14 mouse cellular contexts compared by ENCODE assay signal in the genomic region with DNA sequence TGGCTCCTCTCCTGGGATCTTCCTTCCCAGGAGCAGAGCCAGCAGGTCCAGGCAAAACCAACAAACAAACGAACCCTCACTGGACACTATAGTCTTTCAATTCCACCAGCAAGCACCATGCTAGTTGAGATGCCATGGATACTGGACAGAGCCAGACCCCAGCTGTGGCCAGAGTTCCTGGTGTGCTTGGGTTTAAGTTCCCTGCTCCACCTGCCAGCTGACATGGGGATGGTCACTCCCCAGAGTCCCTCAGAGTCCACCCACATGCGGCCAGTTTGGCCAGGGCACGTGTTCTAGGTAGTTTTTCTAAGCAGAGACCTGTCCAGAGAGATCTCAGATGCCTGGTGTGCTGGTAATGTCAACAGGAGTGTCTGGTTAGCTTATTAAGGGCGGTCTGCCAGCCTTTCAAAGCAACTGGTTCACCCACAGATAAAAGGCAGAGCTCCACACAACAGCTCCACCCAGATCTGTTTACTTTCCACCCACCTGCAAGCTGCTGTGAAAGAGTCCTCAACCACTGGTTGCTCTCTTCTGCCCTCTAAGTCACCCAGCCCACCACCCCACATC. TPM values are rescaled to one million over a fixed set of nuclear protein-coding genes. Genes with fewer than 3 reads are reported as not detected.
DNase-seq lines count a peak whose midpoint lies in the region; ATAC-seq and TF ChIP-seq lines count a peak whose summit lies in the region.
"Had no signal": no experiment of that assay in that cellular context is flagged by ENCODE, and none has a peak within 500 bp of the region (broad histone marks: within the 10 kb centered on the region; RNA-seq: fewer than 3 reads in every experiment).

No protein-coding gene starts in this region.

- DNase-seq in heart, adult 2 months, result no peak
- DNase-seq in heart, postnatal 36 days, result no peak
- DNase-seq in midbrain, embryonic 10.5 days (ENCODE audit: low spot score), result no peak
- peak; percentile 62 for DNase-seq in stomach, postnatal 0 days (ENCODE audit: low spot score)
- DNase-seq in right cerebral cortex, postnatal 36 days (ENCODE audit: low spot score in 2 of 2), result no peak
- DNase-seq in left cerebral cortex, adult 8-10 months (ENCODE audit: low spot score in 2 of 2), result no peak
- DNase-seq: adrenal gland, postnatal 36 days; B cell, adult 2 months; cerebellum, adult 11-12 months; kidney, adult 9 months; lung, postnatal 14 days had no signal

- intact Hi-C loops in heart, adult 2 months (cut with DNase I), result loop anchor here (2.0 kb wide), 1 partner anchor 41 kb away; no protein-coding TSS in a partner anchor
- intact Hi-C loops in heart, postnatal 36 days (cut with DNase I), result no loop called here

- H3K9ac ChIP-seq in heart, adult 2 months (ENCODE audit: low read depth, low read length), result no peak overlapping the region
- H3K9ac ChIP-seq in midbrain, embryonic 13.5 days (replicated peaks), result no peak overlapping the region
- H3K9ac ChIP-seq in liver, embryonic 12.5 days, result no peak overlapping the region
- no peak overlapping the region for H3K9ac ChIP-seq in stomach, postnatal 0 days (ENCODE audit: low read length)
- H3K9ac ChIP-seq: forebrain, embryonic 13.5 days had no signal

- no peak for TF ChIP-seq CTCF in heart, adult 2 months (IDR thresholded peaks at IDR 0.05)
- no peak for TF ChIP-seq CTCF in stomach, postnatal 0 days (IDR thresholded peaks at IDR 0.05; ENCODE audit: low read depth)

- no peaks in the 10 kb centered on the region for H3K27me3 ChIP-seq in heart, adult 2 months (ENCODE audit: control insufficient read depth, insufficient read depth, low read length)
- no peaks in the 10 kb centered on the region for H3K27me3 ChIP-seq in midbrain, embryonic 10.5 days (ENCODE audit: low read depth, poor library complexity, severe bottlenecking)
- no peaks in the 10 kb centered on the region for H3K27me3 ChIP-seq in midbrain, embryonic 13.5 days
- no peaks in the 10 kb centered on the region for H3K27me3 ChIP-seq in liver, embryonic 12.5 days (replicated peaks)
- H3K27me3 ChIP-seq in stomach, postnatal 0 days (ENCODE audit: control insufficient read depth, insufficient read depth, low read length), result no peaks in the 10 kb centered on the region
- H3K27me3 ChIP-seq: forebrain, embryonic 13.5 days had no signal

- no peak for ATAC-seq in midbrain, embryonic 13.5 days
- ATAC-seq in liver, embryonic 12.5 days, result peak; percentile 34; the same call in 1 of the 2 replicates
- peak; percentile 57 for ATAC-seq in stomach, postnatal 0 days (ENCODE audit: low FRiP score, low TSS enrichment)
- ATAC-seq: forebrain, embryonic 13.5 days had no signal

- WGBS in heart, adult 2 months, result 54% methylated on average over 4 of the region's 4 CpGs
- 80% methylated on average over 4 of the region's 4 CpGs for WGBS in midbrain, embryonic 10.5 days
- WGBS in midbrain, embryonic 13.5 days, result 87% methylated on average over 4 of the region's 4 CpGs
- 58% methylated on average over 4 of the region's 4 CpGs for WGBS in liver, embryonic 12.5 days (ENCODE audit: insufficient replicate concordance)
- WGBS in stomach, postnatal 0 days, result 46% methylated on average over 4 of the region's 4 CpGs

- no peak overlapping the region for H3K4me2 ChIP-seq in midbrain, embryonic 13.5 days (replicated peaks)
- H3K4me2 ChIP-seq in liver, embryonic 12.5 days, result 0 out of 2 replicates have a peak overlapping the region, but pooled peaks have one; percentile 9
- no peak overlapping the region for H3K4me2 ChIP-seq in stomach, postnatal 0 days (replicated peaks; ENCODE audit: low read depth)
- H3K4me2 ChIP-seq: forebrain, embryonic 13.5 days had no signal

- no peaks in the 10 kb centered on the region for H3K9me3 ChIP-seq in midbrain, embryonic 10.5 days (replicated peaks)
- H3K9me3 ChIP-seq in midbrain, embryonic 13.5 days, result no peaks in the 10 kb centered on the region
- H3K9me3 ChIP-seq in liver, embryonic 12.5 days (replicated peaks), result no peaks in the 10 kb centered on the region
- H3K9me3 ChIP-seq in stomach, postnatal 0 days (ENCODE audit: control insufficient read depth, low read length), result no peaks in the 10 kb centered on the region
- H3K9me3 ChIP-seq: forebrain, embryonic 13.5 days had no signal

- H3K4me3 ChIP-seq in heart, adult 2 months, result no peak overlapping the region
- no peak overlapping the region for H3K4me3 ChIP-seq in midbrain, embryonic 10.5 days
- H3K4me3 ChIP-seq in midbrain, embryonic 13.5 days (replicated peaks), result no peak overlapping the region
- no peak overlapping the region for H3K4me3 ChIP-seq in liver, embryonic 12.5 days
- no peak overlapping the region for H3K4me3 ChIP-seq in stomach, postnatal 0 days (ENCODE audit: low read depth, low read length)
- H3K4me3 ChIP-seq: forebrain, embryonic 13.5 days had no signal

- peaks cover 1% of the 10 kb centered on the region for H3K79me2 ChIP-seq in heart, adult 2 months (replicated peaks; ENCODE audit: control insufficient read depth, insufficient read depth, low read length)

- no peaks in the 10 kb centered on the region; the same call in 1 of the 2 replicates for H3K36me3 ChIP-seq in heart, adult 2 months (ENCODE audit: control insufficient read depth, insufficient read depth, low read length)
- H3K36me3 ChIP-seq in midbrain, embryonic 10.5 days, result no peaks in the 10 kb centered on the region
- no peaks in the 10 kb centered on the region for H3K36me3 ChIP-seq in midbrain, embryonic 13.5 days
- H3K36me3 ChIP-seq in liver, embryonic 12.5 days, result no peaks in the 10 kb centered on the region
- no peaks in the 10 kb centered on the region for H3K36me3 ChIP-seq in stomach, postnatal 0 days (ENCODE audit: control insufficient read depth, insufficient read depth, low read length)

- TF ChIP-seq POLR2A in heart, adult 2 months (IDR thresholded peaks at IDR 0.05; ENCODE audit: insufficient read depth, low read depth, low read length), result no peak

- H3K4me1 ChIP-seq in heart, adult 2 months (ENCODE audit: control insufficient read depth, insufficient read depth, low read length), result peaks cover 41% of the 10 kb centered on the region
- H3K4me1 ChIP-seq in midbrain, embryonic 10.5 days, result peaks cover 22% of the 10 kb centered on the region
- peaks cover 10% of the 10 kb centered on the region; the same call in 1 of the 2 replicates for H3K4me1 ChIP-seq in midbrain, embryonic 13.5 days (replicated peaks)
- peaks cover 55% of the 10 kb centered on the region for H3K4me1 ChIP-seq in liver, embryonic 12.5 days
- H3K4me1 ChIP-seq in stomach, postnatal 0 days (replicated peaks; ENCODE audit: control insufficient read depth, insufficient read depth), result peaks cover 29% of the 10 kb centered on the region
- H3K4me1 ChIP-seq: forebrain, embryonic 13.5 days had no signal

- TF ChIP-seq EP300 in heart, adult 2 months (IDR thresholded peaks at IDR 0.05; ENCODE audit: insufficient read depth, low read depth, low read length), result no peak
- TF ChIP-seq EP300 in stomach, postnatal 0 days (optimal IDR thresholded peaks at IDR 0.05), result no peak

- peak overlapping the region; percentile 29 for H3K27ac ChIP-seq in heart, adult 2 months
- peak overlapping the region; percentile 1; the same call in 1 of the 2 replicates for H3K27ac ChIP-seq in midbrain, embryonic 10.5 days (replicated peaks)
- no peak overlapping the region for H3K27ac ChIP-seq in midbrain, embryonic 13.5 days
- peak overlapping the region; percentile 57 for H3K27ac ChIP-seq in liver, embryonic 12.5 days
- peak overlapping the region; percentile 90 for H3K27ac ChIP-seq in stomach, postnatal 0 days (replicated peaks)
- H3K27ac ChIP-seq: forebrain, embryonic 13.5 days had no signal

RNA-seq across cellular contexts. Expression of a gene that starts 42.0 kb away (rescaled TPM):
- 10 to 100 TPM; 30.6 to 31.7 TPM for total RNA-seq in heart, adult 2 months (2021)
- polyA plus RNA-seq in heart, adult 2 months (2012; rRNA removed), result 29.0 and 31.1 TPM in 2 replicates
- 10 to 100 TPM; 33.4 to 38.9 TPM for total RNA-seq in heart, postnatal 36 days (2021)
- polyA plus RNA-seq in midbrain, embryonic 10.5 days (2016; fragmentation: Nextera tagmentation; extraction: Ambion mirVana), result 23.1 and 24.9 TPM in 2 replicates
- 5.5 and 7.3 TPM in 2 replicates for polyA plus RNA-seq in midbrain, embryonic 13.5 days (2015; fragmentation: Nextera tagmentation; extraction: Ambion mirVana)
- 15.6 and 15.9 TPM in 2 replicates for polyA plus RNA-seq in liver, embryonic 12.5 days (2016; fragmentation: Nextera tagmentation; extraction: Ambion mirVana)
- 32.2 and 36.8 TPM in 2 replicates for polyA plus RNA-seq in stomach, postnatal 0 days (2015; fragmentation: Nextera tagmentation; extraction: Ambion mirVana)
- 100 to 1,000 TPM in 1 of 4 experiments, 10 to 100 TPM in 3; 92.6 to 101 (median 98.8) TPM for total RNA-seq in left cerebral cortex, adult 8-10 months (2022)
